Mouse (Mus musculus) urinary bladder, adult 18-20 months (tissue): ENCODE measurements around the gene Tcaf3.

Experiments used
- DNase-seq, 2 experiments: peaks; one replicate each; pipeline ENCODE4 v3.0.0; 2022; ENCODE audit warnings: low spot score in 2 of 2, mixed read lengths in 2 of 2

Gene Tcaf3

GRCm38 (mm10) chr6:42542036-42543031 is 55.2 kb downstream of the Tcaf3 start:
- DNase-seq = peak in 1 of 2 experiments; percentile 24

- DNase-seq = no peak
Observed at GRCm38 (mm10) chr6:42540681-42541080, 56.8 kb downstream of the Tcaf3 start.

GRCm38 (mm10) chr6:42539711-42540110 is 57.8 kb downstream of the Tcaf3 start:
- no peak for DNase-seq
